Mouse (Mus musculus) embryonic facial prominence, embryonic 11.5 days (tissue): ENCODE data around the gene Plch1. TPM values are rescaled to one million over a fixed set of nuclear protein-coding genes. Genes with fewer than 3 reads are reported as not detected.

Experiments used
- ATAC-seq: fragments of 200-750 bp; cut with Nextera tagmentation; replicated peaks from 2 replicates; pipeline ENCODE4 v1.8.0; 2017; ENCODE audit warnings: low read depth; ENCODE audit not compliant: insufficient number of reproducible peaks, low FRiP score, low TSS enrichment
- DNase-seq: peaks from one replicate; pipeline ENCODE4 v3.0.0-alpha.2; 2015; ENCODE audit warnings: low spot score
- H3K27ac ChIP-seq: fragments of 300-500 bp; sonication (generic); replicated peaks from 2 replicates; pipeline ENCODE4 v1.5.1; 2014; ENCODE audit warnings: mild to moderate bottlenecking, low read depth, low read length, control low read depth
- H3K27me3 ChIP-seq: fragments of 300-500 bp; sonication (generic); 2 replicates; pipeline ENCODE4 v1.6.1; 2014; ENCODE audit warnings: mild to moderate bottlenecking, low read length, moderate library complexity, mixed read lengths; ENCODE audit not compliant: control insufficient read depth, insufficient read depth
- H3K36me3 ChIP-seq: fragments of 300-500 bp; sonication (generic); replicated peaks from 2 replicates; pipeline ENCODE4 v1.6.1; 2014; ENCODE audit warnings: low read depth, mild to moderate bottlenecking, low read length, moderate library complexity, mixed read lengths; ENCODE audit not compliant: control insufficient read depth, insufficient read depth
- H3K4me1 ChIP-seq: fragments of 300-500 bp; sonication (generic); 2 replicates; pipeline ENCODE4 v1.6.1; 2014; ENCODE audit warnings: low read length, mixed read lengths; ENCODE audit not compliant: control insufficient read depth, insufficient read depth
- H3K4me2 ChIP-seq: fragments of 300-500 bp; sonication (generic); 2 replicates; pipeline ENCODE4 v1.6.1; 2014; ENCODE audit warnings: low read depth, mild to moderate bottlenecking, control low read depth, low read length, moderate library complexity
- H3K4me3 ChIP-seq: fragments of 300-500 bp; sonication (generic); 2 replicates; pipeline ENCODE4 v1.5.1; 2014; ENCODE audit warnings: low read depth, low read length, control low read depth
- H3K9ac ChIP-seq: fragments of 300-500 bp; sonication (generic); replicated peaks from 2 replicates; pipeline ENCODE4 v1.6.1; 2014; ENCODE audit warnings: mild to moderate bottlenecking, control low read depth, low read length
- H3K9me3 ChIP-seq: fragments of 300-500 bp; sonication (generic); replicated peaks from 2 replicates; pipeline ENCODE4 v1.6.1; 2016; ENCODE audit warnings: mild to moderate bottlenecking, low read length, inconsistent platforms, mixed read lengths; ENCODE audit not compliant: control insufficient read depth
- WGBS: fragments of 180-500 bp; shearing (Covaris S2); extraction: QIAGEN DNeasy Blood & Tissue Kit; methylation state at CpG from one replicate; pipeline ENCODE4 v1.1.7; 2014; 5-methylcytosine and 5-hydroxymethylcytosine counted together
- polyA plus RNA-seq: library from polyadenylated mRNA; unstranded; fragments of >200 nt; fragmentation: Nextera tagmentation; extraction: Ambion mirVana; gene quantifications from 2 replicates; pipeline ENCODE4 v1.2.1, GENCODE M21; 2014

Plch1 gene
- 13.8 and 16.5 TPM in 2 replicates for polyA plus RNA-seq

DNA sequence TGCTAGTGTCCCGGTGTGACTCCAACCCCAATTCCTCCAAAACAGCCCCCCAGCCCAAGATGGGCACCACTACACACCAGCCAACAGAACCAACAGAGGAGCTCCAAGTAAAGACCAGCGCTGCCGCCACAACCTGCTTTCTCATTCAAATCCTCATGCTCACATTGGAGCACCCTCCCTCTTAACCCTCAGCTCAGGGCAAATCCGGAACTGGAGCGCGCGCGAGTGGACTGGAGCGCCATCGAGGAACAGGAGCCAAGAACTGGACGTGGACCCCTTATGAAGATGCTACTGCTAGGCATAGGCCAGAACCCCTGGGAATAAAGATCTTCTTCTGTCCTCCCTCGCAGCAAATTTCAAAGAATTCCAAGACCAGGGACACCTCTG is at the start of gene Plch1:
Plch1 (minus strand) TSS at position 164 of the 387 bp plus-strand sequence.
- 1% methylated on average over 12 of the region's 12 CpGs for WGBS
- peak; percentile 64 for ATAC-seq

DNA sequence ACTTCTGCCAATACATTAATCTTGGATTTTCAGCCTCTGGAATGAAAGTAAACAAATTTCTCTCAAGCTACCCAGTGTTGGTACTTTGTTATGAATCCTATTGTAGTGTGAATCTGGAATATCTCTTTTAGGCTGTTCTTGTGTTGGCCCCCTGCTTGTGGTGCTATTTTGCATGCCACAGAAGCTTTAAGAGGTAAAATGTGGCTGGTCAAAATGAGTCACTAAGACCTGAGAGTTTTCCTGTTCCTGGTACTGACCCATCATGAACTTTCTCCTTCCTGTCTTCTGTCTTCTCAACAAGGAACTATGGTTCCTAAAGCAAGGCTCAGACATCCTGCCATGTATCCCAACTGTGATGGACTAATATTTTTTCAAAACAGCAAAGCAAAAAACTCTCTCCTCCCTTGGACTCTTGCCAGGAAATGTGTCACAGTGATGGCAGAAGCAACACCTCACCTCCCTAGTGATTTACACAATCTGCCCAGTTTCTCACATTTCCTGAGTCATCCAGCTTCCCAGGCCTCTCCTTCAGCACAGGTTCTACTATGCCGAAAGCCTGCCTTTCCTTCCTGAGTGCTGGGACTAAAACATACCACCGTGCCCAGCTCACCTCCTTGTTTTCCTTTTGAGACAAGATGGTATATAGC is 42.1 kb upstream of the Plch1 start:
- Histone ChIP-seq H3K4me3 (no peak overlapping the region), H3K9me3 (no peaks in the 10 kb centered on the region), H3K27ac (no peak overlapping the region), H3K36me3 (no peaks in the 10 kb centered on the region), H3K4me1 (no peaks in the 10 kb centered on the region), H3K9ac (no peak overlapping the region), H3K27me3 (no peaks in the 10 kb centered on the region), H3K4me2 (no peak overlapping the region)
- 88% methylated on average over 2 of the region's 2 CpGs for WGBS
- ATAC-seq (no peak), DNase-seq (no peak)

More for the DNA sequence above, at the start of gene Plch1:
- H3K27ac ChIP-seq = 0 out of 2 replicates have a peak within 1 kb of the TSS, but pooled peaks have one; percentile 47
- H3K27me3 ChIP-seq = no peaks in the 10 kb centered on the region
- peak; percentile 87 for DNase-seq
- H3K4me1 ChIP-seq = no peaks in the 10 kb centered on the region; the same call in 1 of the 2 replicates
- H3K9me3 ChIP-seq = no peaks in the 10 kb centered on the region
- H3K36me3 ChIP-seq = no peaks in the 10 kb centered on the region
- H3K4me2 ChIP-seq = peak within 1 kb of the TSS; percentile 95
- peak within 1 kb of the TSS; percentile 69 for H3K9ac ChIP-seq
- H3K4me3 ChIP-seq = peak within 1 kb of the TSS; percentile 70

DNA sequence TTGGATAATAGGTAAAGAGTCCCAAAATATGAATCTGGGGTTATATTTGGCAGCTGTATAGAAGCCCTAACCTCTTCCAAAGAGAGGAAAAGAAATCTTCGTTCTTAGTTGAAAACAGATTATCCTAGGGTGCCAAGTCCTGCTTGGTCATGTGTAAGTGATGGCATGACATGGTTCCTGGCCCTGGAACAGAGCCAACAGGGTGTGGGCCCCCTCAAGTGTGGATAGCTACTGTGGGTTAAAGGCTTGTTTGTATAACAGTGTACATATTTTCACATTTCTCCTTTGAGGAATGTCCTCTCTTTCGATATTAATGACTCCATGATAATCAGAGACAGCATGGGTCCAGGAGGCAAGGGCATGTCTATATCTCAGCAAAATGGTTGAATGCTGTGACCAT is 39.7 kb upstream of the Plch1 start:
- Histone ChIP-seq H3K9me3 (no peaks in the 10 kb centered on the region), H3K4me3 (no peak overlapping the region), H3K4me2 (no peak overlapping the region), H3K27ac (no peak overlapping the region), H3K4me1 (no peaks in the 10 kb centered on the region), H3K9ac (no peak overlapping the region), H3K27me3 (no peaks in the 10 kb centered on the region), H3K36me3 (no peaks in the 10 kb centered on the region)
- no peak for ATAC-seq
- DNase-seq = no peak
- 84% methylated on average over 2 of the region's 2 CpGs for WGBS

DNA sequence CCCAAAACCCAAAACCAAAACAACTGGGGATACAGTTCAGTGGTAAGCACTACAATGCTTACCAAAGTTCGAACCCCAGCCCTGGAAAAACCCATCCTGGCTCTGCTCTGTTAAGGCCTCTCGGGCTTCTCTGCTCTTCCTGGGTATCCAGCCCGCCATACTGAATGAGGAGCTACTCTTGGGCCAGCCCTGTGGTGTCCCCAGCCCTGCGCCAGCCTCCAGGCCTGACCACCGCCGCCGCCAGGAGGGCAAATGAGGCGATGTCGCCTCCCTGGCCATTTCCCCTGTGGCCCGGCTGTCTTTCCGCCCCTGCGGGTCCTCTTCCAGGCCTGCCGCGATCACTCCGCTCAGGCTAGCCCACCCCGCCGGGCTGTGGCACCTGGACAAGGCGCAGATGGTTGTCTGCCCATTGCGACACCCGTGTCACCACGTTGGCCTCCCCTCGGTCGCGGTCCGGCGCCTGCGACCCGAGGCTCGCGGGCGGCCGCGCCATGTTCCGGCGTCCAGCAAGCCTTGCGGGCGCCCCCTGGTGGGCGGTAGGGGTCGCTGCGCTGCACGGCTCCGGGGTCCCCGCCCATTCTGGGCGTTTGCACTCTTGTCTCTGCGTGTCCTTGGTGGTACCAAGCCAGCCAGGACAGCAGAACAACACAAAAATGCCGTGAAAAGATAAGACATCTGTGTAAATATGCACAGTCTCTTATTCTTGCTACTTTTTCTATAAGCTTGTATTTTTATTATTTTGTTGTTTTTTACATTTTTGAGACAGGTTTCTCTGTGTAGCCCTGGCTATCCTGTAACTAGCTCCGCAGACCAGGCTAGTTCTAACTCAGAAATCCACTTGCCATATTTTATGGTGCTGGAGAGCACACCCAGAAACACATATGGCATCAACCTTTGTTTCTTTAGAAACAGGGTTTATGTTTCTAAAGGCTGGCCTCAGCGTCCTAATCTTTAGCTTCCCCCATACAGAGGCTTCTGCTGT is 29.9 kb upstream of the Plch1 start, which contains the start of gene E130311K13Rik:
E130311K13Rik (minus strand) TSS at position 595 of the 982 bp plus-strand sequence.
- Histone ChIP-seq H3K4me3 (peak within 1 kb of the TSS; percentile 65), H3K9me3 (no peaks in the 10 kb centered on the region)

DNA sequence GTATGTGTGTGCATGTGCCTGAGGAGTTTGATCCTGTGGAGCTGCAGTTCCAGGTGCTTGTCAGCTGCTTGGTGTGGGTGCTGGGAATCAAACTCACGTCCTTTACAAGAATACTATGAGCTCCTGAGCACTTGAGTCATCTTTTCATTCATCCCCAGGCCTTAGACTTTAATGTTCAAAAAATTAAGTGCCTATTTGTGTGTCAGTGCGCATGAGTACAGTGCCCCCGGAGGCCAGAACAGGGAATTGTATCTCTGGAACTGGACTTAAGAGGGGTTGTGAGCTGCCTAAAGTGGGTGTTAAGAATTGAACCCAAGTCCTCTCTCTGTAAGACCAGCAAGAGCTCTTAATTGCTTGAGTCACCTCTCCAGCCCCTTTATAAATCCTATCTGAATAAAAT is 20.4 kb upstream of the Plch1 start:
- H3K4me2 ChIP-seq = no peak overlapping the region
- ATAC-seq (no peak), DNase-seq (peak; percentile 43)
- H3K9me3 ChIP-seq = no peaks in the 10 kb centered on the region
- no peaks in the 10 kb centered on the region for H3K27me3 ChIP-seq
- H3K36me3 ChIP-seq = no peaks in the 10 kb centered on the region
- H3K27ac ChIP-seq = no peak overlapping the region
- no peaks in the 10 kb centered on the region for H3K4me1 ChIP-seq
- WGBS = 62% methylated on average over 3 of the region's 3 CpGs
- H3K9ac ChIP-seq = no peak overlapping the region
- H3K4me3 ChIP-seq = no peak overlapping the region

More for the DNA sequence above, 29.9 kb upstream of the Plch1 start, which contains the start of gene E130311K13Rik:
- H3K4me1 ChIP-seq = no peaks in the 10 kb centered on the region
- H3K27ac ChIP-seq = 0 out of 2 replicates have a peak within 1 kb of the TSS, but pooled peaks have one; percentile 35
- no peaks in the 10 kb centered on the region for H3K36me3 ChIP-seq
- ATAC-seq (peak; percentile 92), DNase-seq (peak; percentile 93)
- WGBS = 5% methylated on average over 48 of the region's 48 CpGs
- H3K4me2 ChIP-seq = peak within 1 kb of the TSS; percentile 77
- H3K9ac ChIP-seq = peak within 1 kb of the TSS; percentile 95
- no peaks in the 10 kb centered on the region for H3K27me3 ChIP-seq

DNA sequence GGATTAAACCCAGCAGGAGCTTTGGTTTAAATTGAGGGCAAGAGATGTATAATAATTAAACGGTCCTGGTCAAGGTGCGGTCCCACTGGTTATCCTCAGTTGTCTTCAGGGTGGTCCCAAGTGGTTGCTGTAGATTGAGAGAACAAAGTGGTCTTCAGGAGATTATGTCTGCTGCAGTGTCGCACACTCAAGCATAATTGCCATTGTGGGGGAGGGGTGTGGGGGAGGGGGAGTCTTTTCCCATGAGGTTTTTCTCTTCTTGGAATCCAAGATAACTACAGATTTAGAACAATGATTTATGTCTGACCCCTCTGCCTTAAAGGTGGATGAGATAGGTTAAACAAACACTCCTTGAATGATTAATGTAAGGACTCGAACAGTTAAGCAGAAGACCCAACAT is 11.0 kb upstream of the Plch1 start:
- DNase-seq (no peak), ATAC-seq (no peak)
- 83% methylated on average over 4 of the region's 4 CpGs for WGBS

DNA sequence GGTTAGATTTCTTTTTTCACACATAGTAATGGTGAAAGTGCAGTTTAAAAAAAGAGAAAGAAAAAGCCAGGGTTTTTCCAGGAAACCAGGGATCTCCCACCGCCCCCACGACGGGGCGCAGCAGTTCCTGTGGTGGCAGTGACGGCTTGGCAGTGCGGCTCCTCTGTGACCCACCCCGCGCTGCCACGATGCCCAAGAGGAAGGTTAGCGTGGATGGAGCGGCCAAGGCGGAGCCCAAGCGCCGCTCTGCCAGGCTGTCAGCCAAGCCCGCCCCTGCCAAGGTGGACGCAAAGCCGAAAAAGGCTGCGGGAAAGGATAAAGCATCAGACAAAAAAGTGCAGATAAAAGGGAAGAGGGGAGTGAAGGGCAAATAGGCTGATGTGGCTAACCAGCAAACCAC is 6.0 kb upstream of the Plch1 start:
- Histone ChIP-seq H3K27ac (no peak overlapping the region), H3K9me3 (no peaks in the 10 kb centered on the region), H3K4me1 (no peaks in the 10 kb centered on the region; the same call in 1 of the 2 replicates), H3K4me2 (peak overlapping the region; percentile 64), H3K36me3 (no peaks in the 10 kb centered on the region), H3K27me3 (no peaks in the 10 kb centered on the region), H3K4me3 (0 out of 2 replicates have a peak overlapping the region, but pooled peaks have one; percentile 27), H3K9ac (peak overlapping the region; percentile 50)
- under 1% methylated on average over 18 of the region's 18 CpGs for WGBS
- ATAC-seq = no peak
- no peak for DNase-seq

More for the DNA sequence above, 11.0 kb upstream of the Plch1 start:
- H3K36me3 ChIP-seq = no peaks in the 10 kb centered on the region
- no peaks in the 10 kb centered on the region for H3K4me1 ChIP-seq
- no peak overlapping the region for H3K4me2 ChIP-seq
- no peak overlapping the region for H3K27ac ChIP-seq
- H3K9me3 ChIP-seq = no peaks in the 10 kb centered on the region
- no peak overlapping the region for H3K4me3 ChIP-seq
- H3K9ac ChIP-seq = no peak overlapping the region
- no peaks in the 10 kb centered on the region for H3K27me3 ChIP-seq
